31 mouse cellular contexts compared by ENCODE assay signal in genomic region chr12:25309234-25309633, GRCm38 (mm10).
A peak's percentile ranks its signal among the peaks of the same experiment; 100 is the strongest.
DNase-seq lines count a peak whose midpoint lies in the region; ATAC-seq and TF ChIP-seq lines count a peak whose summit lies in the region.
"Had no signal": no experiment of that assay in that cellular context is flagged by ENCODE, and none has a peak within 500 bp of the region (broad histone marks: within the 10 kb centered on the region; RNA-seq: fewer than 3 reads in every experiment).

No protein-coding gene starts in this region.

- no peaks in the 10 kb centered on the region for H3K79me2 ChIP-seq in C2C12 (ENCODE audit: control insufficient read depth, insufficient read depth)
- no peaks in the 10 kb centered on the region for H3K79me2 ChIP-seq in myocyte (ENCODE audit: control insufficient read depth, insufficient read depth)

- no peak overlapping the region for H3K9ac ChIP-seq in intestine, embryonic 15.5 days
- H3K9ac ChIP-seq: embryonic facial prominence, embryonic 13.5 days; forebrain, embryonic 12.5 days; forebrain, embryonic 15.5 days; heart, embryonic 13.5 days; hindbrain, embryonic 12.5 days; hindbrain, embryonic 15.5 days had no signal

- TF ChIP-seq POLR2A in myocyte (IDR thresholded peaks at IDR 0.05; ENCODE audit: insufficient read length, low read depth): no peak

- no peak for TF ChIP-seq CTCF in gastrocnemius, adult 2 months (IDR thresholded peaks at IDR 0.05)
- TF ChIP-seq CTCF in C2C12 (IDR thresholded peaks at IDR 0.05; ENCODE audit: control insufficient read depth, insufficient read depth, insufficient read length): no peak

- 75% methylated on average over 6 of the region's 6 CpGs for WGBS in intestine, embryonic 15.5 days
- 96% methylated on average over 6 of the region's 6 CpGs for WGBS in hindbrain, embryonic 10.5 days

- no peak overlapping the region for H3K4me2 ChIP-seq in intestine, embryonic 15.5 days (replicated peaks)
- no peak overlapping the region for H3K4me2 ChIP-seq in myocyte (ENCODE audit: low read depth)
- H3K4me2 ChIP-seq: embryonic facial prominence, embryonic 13.5 days; forebrain, embryonic 12.5 days; forebrain, embryonic 15.5 days; heart, embryonic 13.5 days; hindbrain, embryonic 12.5 days; hindbrain, embryonic 15.5 days had no signal

- DNase-seq in gastrocnemius, adult 2 months: no peak
- DNase-seq in gastrocnemius, postnatal 25 days: no peak
- DNase-seq in hindbrain, embryonic 10.5 days (ENCODE audit: low spot score): no peak
- DNase-seq: adrenal gland, adult 8-10 months; adrenal gland, postnatal 25 days; B cell, adult 2 months; cerebellum, adult 11-12 months; cerebellum, adult 8-10 months; cerebellum, postnatal 10 days; cerebellum, postnatal 36 days; embryo, embryonic 11 days; gastrocnemius, postnatal 36 days; heart, adult 18-20 months; heart, postnatal 14 days; heart, postnatal 4 days; kidney, adult 11 months had no signal

- no peaks in the 10 kb centered on the region for H3K27me3 ChIP-seq in C2C12 (ENCODE audit: control insufficient read depth, insufficient read depth, insufficient read length)
- H3K27me3 ChIP-seq in intestine, embryonic 15.5 days (replicated peaks): no peaks in the 10 kb centered on the region
- H3K27me3 ChIP-seq in myocyte (ENCODE audit: control insufficient read depth, insufficient read depth, insufficient read length): no peaks in the 10 kb centered on the region
- H3K27me3 ChIP-seq in hindbrain, embryonic 10.5 days (ENCODE audit: insufficient read depth, poor library complexity, severe bottlenecking): no peaks in the 10 kb centered on the region
- H3K27me3 ChIP-seq: embryonic facial prominence, embryonic 13.5 days; forebrain, embryonic 12.5 days; forebrain, embryonic 15.5 days; heart, embryonic 13.5 days; hindbrain, embryonic 12.5 days; hindbrain, embryonic 15.5 days had no signal

- peak overlapping the region; percentile 69; the same call in 1 of the 2 replicates for H3K27ac ChIP-seq in gastrocnemius, adult 2 months
- H3K27ac ChIP-seq in intestine, embryonic 15.5 days: no peak overlapping the region
- no peak overlapping the region for H3K27ac ChIP-seq in hindbrain, embryonic 10.5 days
- H3K27ac ChIP-seq: embryonic facial prominence, embryonic 10.5 days; embryonic facial prominence, embryonic 13.5 days; forebrain, embryonic 12.5 days; forebrain, embryonic 15.5 days; heart, embryonic 10.5 days; heart, embryonic 13.5 days; hindbrain, embryonic 12.5 days; hindbrain, embryonic 15.5 days had no signal

- H3K4me1 ChIP-seq in intestine, embryonic 15.5 days (replicated peaks): peaks cover 5% of the 10 kb centered on the region; the same call in 1 of the 2 replicates
- H3K4me1 ChIP-seq in hindbrain, embryonic 10.5 days (replicated peaks): peaks cover 19% of the 10 kb centered on the region

- no peaks in the 10 kb centered on the region for H3K9me3 ChIP-seq in intestine, embryonic 15.5 days
- no peaks in the 10 kb centered on the region for H3K9me3 ChIP-seq in hindbrain, embryonic 10.5 days
- H3K9me3 ChIP-seq: embryonic facial prominence, embryonic 10.5 days; embryonic facial prominence, embryonic 13.5 days; forebrain, embryonic 12.5 days; forebrain, embryonic 15.5 days; heart, embryonic 10.5 days; heart, embryonic 13.5 days; hindbrain, embryonic 12.5 days; hindbrain, embryonic 15.5 days had no signal

- H3ac ChIP-seq in C2C12 (ENCODE audit: control insufficient read depth, insufficient read length, low read depth) (no peak overlapping the region), myocyte (ENCODE audit: control insufficient read depth, insufficient read length) (no peak overlapping the region)

- peak; percentile 88 for ATAC-seq in intestine, embryonic 15.5 days
- ATAC-seq in granulocyte monocyte progenitor cell, adult 5-6 weeks (replicated peaks; ENCODE audit: poor library complexity, severe bottlenecking): no peak
- ATAC-seq: activated CD4-positive, CD25-positive, alpha-beta regulatory T cell, adult 4 months; CD4-positive, CD25-positive, alpha-beta regulatory T cell, adult 4 months; forebrain, embryonic 15.5 days had no signal

- H3K79me3 ChIP-seq in C2C12 (ENCODE audit: low read depth): no peaks in the 10 kb centered on the region

- intact Hi-C loops in gastrocnemius, adult 2 months (cut with DNase I): loop anchor here (10.0 kb wide), 1 partner anchor 214 kb away; the partner anchor contains the start of gene Id2

- no peak overlapping the region for H3K4me3 ChIP-seq in gastrocnemius, adult 2 months
- H3K4me3 ChIP-seq in C2C12 (ENCODE audit: insufficient read depth, poor library complexity, severe bottlenecking): no peak overlapping the region
- no peak overlapping the region for H3K4me3 ChIP-seq in intestine, embryonic 15.5 days (replicated peaks)
- no peak overlapping the region for H3K4me3 ChIP-seq in myocyte
- H3K4me3 ChIP-seq in hindbrain, embryonic 10.5 days: no peak overlapping the region
- H3K4me3 ChIP-seq: embryonic facial prominence, embryonic 10.5 days; embryonic facial prominence, embryonic 13.5 days; erythroblast, embryonic 14.5 days; forebrain, embryonic 12.5 days; forebrain, embryonic 15.5 days; heart, embryonic 10.5 days; heart, embryonic 13.5 days; hindbrain, embryonic 12.5 days; hindbrain, embryonic 15.5 days had no signal

- H3K36me3 ChIP-seq in C2C12 (ENCODE audit: control insufficient read depth, insufficient read depth) (no peaks in the 10 kb centered on the region), myocyte (ENCODE audit: control insufficient read depth, insufficient read depth) (no peaks in the 10 kb centered on the region)
- H3K36me3 ChIP-seq in intestine, embryonic 15.5 days: no peaks in the 10 kb centered on the region
- no peaks in the 10 kb centered on the region for H3K36me3 ChIP-seq in hindbrain, embryonic 10.5 days
- H3K36me3 ChIP-seq: embryonic facial prominence, embryonic 10.5 days; embryonic facial prominence, embryonic 13.5 days; forebrain, embryonic 12.5 days; forebrain, embryonic 15.5 days; heart, embryonic 10.5 days; heart, embryonic 13.5 days; hindbrain, embryonic 12.5 days; hindbrain, embryonic 15.5 days had no signal

TF ChIP-seq in C2C12, 6 proteins besides CTCF, POLR2A, EP300 and RAD21:
- TF ChIP-seq CEBPB (IDR thresholded peaks at IDR 0.05; ENCODE audit: low read depth) (no peak), MYOD1 (IDR thresholded peaks at IDR 0.05; ENCODE audit: control insufficient read depth, insufficient read length, low read depth) (peak; percentile 73)

TF ChIP-seq in myocyte, 11 proteins besides CTCF, POLR2A, EP300 and RAD21:
- TF ChIP-seq CEBPB (IDR thresholded peaks at IDR 0.05; ENCODE audit: insufficient read depth, poor library complexity, severe bottlenecking): no peak
- no peak for TF ChIP-seq SRF (IDR thresholded peaks at IDR 0.05; ENCODE audit: control insufficient read depth, insufficient read length, low read depth)
- peak in 2 of 3 experiments; percentile 40 to 61 for TF ChIP-seq MYOD1 (IDR thresholded peaks at IDR 0.05; ENCODE audit: control insufficient read depth in 1 of 3, insufficient read length in 2 of 3, low read depth in 2 of 3)
- TF ChIP-seq POLR2AphosphoS2 (IDR thresholded peaks at IDR 0.05; ENCODE audit: insufficient read length, low read depth): no peak
- no peak for TF ChIP-seq USF1 (IDR thresholded peaks at IDR 0.05; ENCODE audit: low read depth)
- TF ChIP-seq TCF12 (IDR thresholded peaks at IDR 0.05; ENCODE audit: insufficient read depth, poor library complexity, severe bottlenecking): no peak
- no peak for TF ChIP-seq MAX (IDR thresholded peaks at IDR 0.05; ENCODE audit: low read depth)
- no peak for TF ChIP-seq TCF3 (IDR thresholded peaks at IDR 0.05; ENCODE audit: insufficient read length, low read depth)
